Mouse (Mus musculus) forebrain, embryonic 11.5 days (tissue): ENCODE data around the gene Hoxc8. TPM values are rescaled to one million over a fixed set of nuclear protein-coding genes. Genes with fewer than 3 reads are reported as not detected.

Experiments used
- ATAC-seq: fragments of 200-750 bp; cut with Nextera tagmentation; replicated peaks from 2 replicates; pipeline ENCODE4 v1.8.0; 2017; ENCODE audit warnings: moderate TSS enrichment; ENCODE audit not compliant: low FRiP score
- DNase-seq: peaks from one replicate; pipeline ENCODE4 v3.0.0-alpha.2; 2017; ENCODE audit warnings: low spot score
- H3K27ac ChIP-seq: fragments of 300-500 bp; sonication (generic); 2 replicates; pipeline ENCODE4 v1.5.1; 2014; ENCODE audit warnings: low read depth, low read length
- H3K27me3 ChIP-seq: fragments of 300-500 bp; sonication (generic); 2 replicates; pipeline ENCODE4 v1.6.1; 2014; ENCODE audit warnings: mild to moderate bottlenecking, low read length, mixed read lengths; ENCODE audit not compliant: control insufficient read depth, insufficient read depth
- H3K36me3 ChIP-seq: fragments of 300-500 bp; sonication (generic); 2 replicates; pipeline ENCODE4 v1.6.1; 2014; ENCODE audit warnings: mild to moderate bottlenecking, low read length, moderate library complexity, mixed read lengths; ENCODE audit not compliant: control insufficient read depth, insufficient read depth
- H3K4me1 ChIP-seq: fragments of 300-500 bp; sonication (generic); replicated peaks from 2 replicates; pipeline ENCODE4 v1.6.1; 2014; ENCODE audit warnings: low read length, mixed read lengths; ENCODE audit not compliant: control insufficient read depth, insufficient read depth
- H3K4me2 ChIP-seq: fragments of 300-500 bp; sonication (generic); 2 replicates; pipeline ENCODE4 v1.6.1; 2014; ENCODE audit warnings: low read depth, mild to moderate bottlenecking, low read length, moderate library complexity, mixed read lengths; ENCODE audit not compliant: severe bottlenecking
- H3K4me3 ChIP-seq: fragments of 300-500 bp; sonication (generic); 2 replicates; pipeline ENCODE4 v1.5.1; 2014; ENCODE audit warnings: low read depth, low read length
- H3K9ac ChIP-seq: fragments of 300-500 bp; sonication (generic); 2 replicates; pipeline ENCODE4 v1.6.1; 2014; ENCODE audit warnings: low read length
- H3K9me3 ChIP-seq: fragments of 300-500 bp; sonication (generic); 2 replicates; pipeline ENCODE4 v1.6.1; 2016; ENCODE audit warnings: low read length, mixed read lengths; ENCODE audit not compliant: control insufficient read depth
- WGBS: fragments of 180-500 bp; shearing (Covaris S2); extraction: QIAGEN DNeasy Blood & Tissue Kit; methylation state at CpG from one replicate; pipeline ENCODE4 v1.1.7; 2014; 5-methylcytosine and 5-hydroxymethylcytosine counted together
- polyA plus RNA-seq: library from polyadenylated mRNA; unstranded; fragments of >200 nt; fragmentation: Nextera tagmentation; extraction: Ambion mirVana; gene quantifications from 2 replicates; pipeline ENCODE4 v1.2.1, GENCODE M21; 2014

Gene Hoxc8
- polyA plus RNA-seq, 1 experiment from 2014 or later = not detected

DNA sequence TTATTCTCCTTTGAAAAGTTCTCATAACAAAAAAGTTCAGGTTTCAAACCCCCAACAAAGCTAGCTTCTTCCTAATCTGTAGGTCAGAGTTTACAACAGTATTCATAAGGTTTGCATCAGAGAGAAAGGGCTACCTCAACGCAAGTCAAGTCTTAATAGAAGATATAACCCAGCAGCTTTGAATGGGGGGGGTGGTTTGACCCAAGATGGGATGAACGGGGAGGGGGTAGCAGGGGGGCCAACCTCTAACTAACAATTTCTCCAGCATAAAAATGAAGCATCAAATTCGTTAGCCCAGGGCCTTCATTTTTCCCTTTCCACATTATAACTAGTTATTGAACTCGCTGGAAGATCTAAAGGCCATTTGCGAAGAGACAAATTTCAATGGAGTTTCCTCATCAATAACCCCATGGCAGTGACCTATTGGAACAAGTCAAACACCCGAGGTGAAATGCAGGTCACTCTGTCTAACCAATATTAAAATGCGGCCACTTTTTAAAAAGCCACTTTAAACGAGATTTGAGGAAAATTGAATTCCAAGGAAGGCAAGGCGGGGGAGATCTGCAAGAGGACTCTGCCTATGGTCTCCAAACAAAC lies 38.6 kb downstream of the Hoxc8 start:
- H3K27ac ChIP-seq = no peak overlapping the region
- H3K27me3 ChIP-seq = peaks cover 96% of the 10 kb centered on the region
- H3K4me3 ChIP-seq = no peak overlapping the region
- 7% methylated on average over 9 of the region's 9 CpGs for WGBS
- no peaks in the 10 kb centered on the region for H3K36me3 ChIP-seq
- H3K4me2 ChIP-seq = no peak overlapping the region
- ATAC-seq = no peak
- no peaks in the 10 kb centered on the region for H3K9me3 ChIP-seq
- H3K9ac ChIP-seq = no peak overlapping the region
- DNase-seq = no peak
- H3K4me1 ChIP-seq = no peaks in the 10 kb centered on the region; the same call in 1 of the 2 replicates

DNA sequence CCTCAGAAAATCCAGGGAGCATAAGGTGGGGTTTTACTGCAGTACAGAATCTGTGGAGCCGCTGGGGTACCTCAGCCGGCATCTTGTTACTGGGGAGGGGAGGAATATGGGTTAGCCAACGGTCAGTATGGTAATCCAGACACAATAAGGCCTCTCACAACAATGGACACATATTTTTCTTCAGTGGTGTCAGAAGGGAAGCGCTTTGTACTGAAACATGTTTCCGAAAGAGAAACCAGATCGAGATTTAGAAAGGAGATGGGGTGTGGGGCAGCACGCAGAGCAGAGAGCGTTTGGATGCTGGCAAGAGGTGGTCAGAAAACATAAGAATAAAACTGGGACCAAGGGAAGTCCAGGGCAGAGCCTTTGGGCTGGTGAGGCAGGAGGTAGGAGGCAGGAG lies 39.7 kb downstream of the Hoxc8 start:
- H3K4me2 ChIP-seq = no peak overlapping the region
- H3K9ac ChIP-seq = no peak overlapping the region
- H3K4me3 ChIP-seq = no peak overlapping the region
- H3K27ac ChIP-seq = no peak overlapping the region
- peaks cover 96% of the 10 kb centered on the region for H3K27me3 ChIP-seq
- ATAC-seq (no peak), DNase-seq (no peak)
- 2% methylated on average over 8 of the region's 8 CpGs for WGBS
- no peaks in the 10 kb centered on the region for H3K9me3 ChIP-seq
- H3K4me1 ChIP-seq = no peaks in the 10 kb centered on the region; the same call in 1 of the 2 replicates
- H3K36me3 ChIP-seq = no peaks in the 10 kb centered on the region

DNA sequence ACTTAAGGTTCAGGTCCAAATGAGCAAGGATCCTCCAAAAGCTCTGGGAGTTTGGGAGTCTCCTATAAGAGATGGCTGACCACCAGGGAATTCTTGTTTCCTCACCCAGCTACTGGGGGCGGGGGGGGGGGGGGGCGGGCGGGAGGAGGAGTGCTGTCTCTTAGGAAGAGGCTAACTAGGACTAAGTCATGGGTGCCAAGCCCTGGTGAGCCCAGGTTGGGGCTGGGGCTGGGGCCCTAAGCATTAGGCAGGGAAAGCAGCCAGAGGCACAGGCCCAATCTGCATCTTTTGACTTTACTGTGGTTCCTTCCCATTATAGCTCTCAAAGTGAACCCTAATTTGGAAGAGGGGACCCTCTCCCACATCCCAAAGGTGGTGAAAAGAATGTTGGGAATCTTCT lies 41.8 kb downstream of the Hoxc8 start:
- Histone ChIP-seq H3K4me2 (no peak overlapping the region), H3K4me3 (no peak overlapping the region), H3K27me3 (peaks cover 95% of the 10 kb centered on the region), H3K9ac (no peak overlapping the region), H3K36me3 (no peaks in the 10 kb centered on the region), H3K27ac (no peak overlapping the region), H3K4me1 (no peaks in the 10 kb centered on the region; the same call in 1 of the 2 replicates), H3K9me3 (no peaks in the 10 kb centered on the region)
- DNase-seq = no peak
- 0% methylated on average over 2 of the region's 3 CpGs for WGBS
- no peak for ATAC-seq

DNA sequence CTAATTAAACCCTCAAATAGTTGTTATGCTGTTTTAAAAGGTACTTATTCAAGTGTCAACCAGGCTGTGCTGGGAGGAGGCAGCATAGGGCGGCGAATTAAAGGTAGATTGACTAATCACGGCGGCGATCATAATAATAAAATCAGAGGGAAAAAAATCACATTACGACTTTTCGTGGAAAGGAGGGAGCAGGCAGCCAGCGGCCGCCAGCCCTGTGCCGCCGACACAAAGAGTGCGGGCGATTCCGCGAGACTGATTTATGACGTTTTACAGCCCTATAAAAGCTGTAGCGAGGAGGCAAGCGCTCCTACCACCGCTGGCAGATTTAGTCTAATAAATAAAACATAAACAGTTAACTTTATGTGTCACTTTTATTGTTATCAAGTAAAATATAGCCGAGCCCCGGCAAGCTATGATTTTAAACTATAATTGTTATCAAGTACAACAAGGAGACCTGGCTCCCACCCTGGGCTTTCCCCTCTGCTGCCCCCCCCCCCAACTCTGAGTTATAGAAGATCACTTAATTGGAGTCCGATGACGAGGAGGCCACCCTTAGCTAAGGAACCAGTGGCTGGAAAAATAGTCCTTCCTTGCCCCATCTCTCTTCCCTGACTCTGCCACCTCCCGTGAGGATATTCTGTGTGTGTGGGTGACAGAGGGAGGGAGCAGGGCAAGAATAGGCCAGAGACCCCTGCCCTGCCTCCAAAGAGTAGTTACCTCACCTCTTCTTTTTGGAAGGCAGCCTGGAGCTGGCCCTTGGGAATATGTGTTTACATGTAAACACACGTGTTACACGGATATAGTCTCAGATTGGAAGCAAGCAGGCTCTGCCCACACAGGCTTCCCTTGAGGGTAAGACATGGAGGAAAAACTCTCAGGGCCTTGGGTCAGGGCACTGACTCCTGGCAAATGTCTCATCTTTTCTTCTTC lies 42.5 kb downstream of the Hoxc8 start:
- H3K27me3 ChIP-seq = peaks cover 95% of the 10 kb centered on the region
- H3K27ac ChIP-seq = no peak overlapping the region
- no peak overlapping the region for H3K4me2 ChIP-seq
- no peak for ATAC-seq
- H3K4me3 ChIP-seq = no peak overlapping the region
- no peaks in the 10 kb centered on the region for H3K36me3 ChIP-seq
- WGBS = under 1% methylated on average over 26 of the region's 26 CpGs
- no peak overlapping the region for H3K9ac ChIP-seq
- no peak for DNase-seq
- H3K9me3 ChIP-seq = no peaks in the 10 kb centered on the region
- no peaks in the 10 kb centered on the region; the same call in 1 of the 2 replicates for H3K4me1 ChIP-seq

GRCm38 (mm10) chr15:103034043-103034806 lies 43.8 kb downstream of the Hoxc8 start:
- WGBS = under 1% methylated on average over 24 of the region's 24 CpGs
- DNase-seq (no peak), ATAC-seq (no peak)
- Histone ChIP-seq H3K9ac (no peak overlapping the region), H3K36me3 (no peaks in the 10 kb centered on the region), H3K4me2 (no peak overlapping the region), H3K4me1 (no peaks in the 10 kb centered on the region; the same call in 1 of the 2 replicates), H3K27ac (no peak overlapping the region), H3K27me3 (peaks cover 95% of the 10 kb centered on the region), H3K4me3 (no peak overlapping the region), H3K9me3 (no peaks in the 10 kb centered on the region)

DNA sequence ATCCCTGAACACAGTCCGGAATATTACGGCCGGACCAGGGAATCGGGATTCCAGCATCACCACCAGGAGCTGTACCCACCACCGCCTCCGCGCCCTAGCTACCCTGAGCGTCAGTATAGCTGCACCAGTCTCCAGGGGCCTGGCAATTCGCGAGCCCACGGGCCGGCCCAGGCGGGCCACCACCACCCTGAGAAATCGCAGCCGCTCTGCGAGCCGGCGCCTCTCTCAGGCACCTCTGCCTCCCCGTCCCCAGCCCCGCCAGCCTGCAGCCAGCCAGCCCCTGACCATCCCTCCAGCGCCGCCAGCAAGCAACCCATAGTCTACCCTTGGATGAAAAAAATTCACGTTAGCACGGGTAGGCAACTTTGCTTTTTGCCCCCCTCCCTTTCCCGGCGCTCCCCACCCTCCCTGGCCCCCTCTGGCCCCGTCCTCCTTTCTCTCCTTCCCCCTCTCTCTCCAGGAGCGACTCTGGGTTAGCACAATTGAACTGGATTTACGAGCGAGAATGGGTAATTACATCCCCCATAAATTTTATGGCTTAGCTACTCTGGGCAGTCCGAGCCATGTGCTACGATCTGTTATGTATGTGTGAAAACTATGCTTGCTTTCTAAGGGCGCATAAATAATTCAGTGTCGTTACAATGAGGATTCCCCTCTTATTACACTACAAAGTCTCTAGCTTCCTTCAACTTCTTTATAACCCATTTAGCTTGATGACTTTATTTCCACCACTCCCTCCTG lies 44.6 kb downstream of the Hoxc8 start:
- no peaks in the 10 kb centered on the region; the same call in 1 of the 2 replicates for H3K4me1 ChIP-seq
- no peak overlapping the region for H3K27ac ChIP-seq
- peaks cover 97% of the 10 kb centered on the region for H3K27me3 ChIP-seq
- H3K36me3 ChIP-seq = no peaks in the 10 kb centered on the region
- no peak overlapping the region for H3K4me2 ChIP-seq
- no peaks in the 10 kb centered on the region for H3K9me3 ChIP-seq
- 0 out of 2 replicates have a peak, but pooled peaks have one; percentile 39 for ATAC-seq
- no peak for DNase-seq
- under 1% methylated on average over 34 of the region's 34 CpGs for WGBS
- no peak overlapping the region for H3K4me3 ChIP-seq
- no peak overlapping the region for H3K9ac ChIP-seq

GRCm38 (mm10) chr15:103035548-103035881 lies 45.1 kb downstream of the Hoxc8 start:
- WGBS = under 1% methylated on average over 14 of the region's 14 CpGs
- H3K4me1 ChIP-seq = no peaks in the 10 kb centered on the region; the same call in 1 of the 2 replicates
- H3K4me2 ChIP-seq = no peak overlapping the region
- H3K4me3 ChIP-seq = no peak overlapping the region
- H3K27ac ChIP-seq = no peak overlapping the region
- no peak for ATAC-seq
- H3K9me3 ChIP-seq = no peaks in the 10 kb centered on the region
- H3K27me3 ChIP-seq = peaks cover 97% of the 10 kb centered on the region
- no peaks in the 10 kb centered on the region for H3K36me3 ChIP-seq
- DNase-seq = no peak
- no peak overlapping the region for H3K9ac ChIP-seq

DNA sequence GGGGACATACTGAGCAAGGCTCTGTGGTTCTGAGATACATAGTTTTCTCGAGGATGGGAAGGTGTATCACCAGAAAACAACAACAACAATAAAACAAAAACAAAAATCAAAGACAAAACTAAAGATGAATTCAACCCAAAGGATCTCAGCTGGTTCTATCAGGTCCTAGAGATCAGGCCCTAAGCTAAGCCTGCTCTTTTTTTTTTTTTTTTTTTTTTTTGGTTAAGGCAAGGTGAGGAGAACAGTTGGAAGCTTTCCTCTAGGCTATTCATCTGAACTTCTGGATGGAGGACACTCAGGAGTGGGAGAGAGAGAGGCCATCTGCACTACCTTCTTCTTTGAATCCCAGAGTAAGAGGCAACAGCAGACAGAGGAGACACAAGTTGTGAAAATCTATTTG lies 47.2 kb downstream of the Hoxc8 start:
- no peak for ATAC-seq
- Histone ChIP-seq H3K9ac (no peak overlapping the region), H3K4me1 (no peaks in the 10 kb centered on the region; the same call in 1 of the 2 replicates), H3K9me3 (no peaks in the 10 kb centered on the region), H3K27ac (no peak overlapping the region), H3K4me2 (no peak overlapping the region), H3K4me3 (no peak overlapping the region), H3K27me3 (peaks cover 99% of the 10 kb centered on the region), H3K36me3 (no peaks in the 10 kb centered on the region)
- no peak for DNase-seq
- WGBS = 8% methylated on average over 1 of the region's 1 CpGs
